Mouse (Mus musculus) limb, embryonic 13.5 days (tissue): ENCODE results near the gene Hoxa2. TPM values are rescaled to one million over a fixed set of nuclear protein-coding genes. Genes with fewer than 3 reads are reported as not detected.

ENCODE experiments used
- ATAC-seq: fragments of 200-750 bp; cut with Nextera tagmentation; 2 replicates; pipeline ENCODE4 v1.8.0; 2017; ENCODE audit warnings: low read depth, moderate number of reproducible peaks, moderate TSS enrichment; ENCODE audit not compliant: low FRiP score
- H3K27ac ChIP-seq: fragments of 300-500 bp; sonication (generic); 2 replicates; pipeline ENCODE4 v1.5.1; 2015; ENCODE audit warnings: inconsistent platforms, mild to moderate bottlenecking, moderate library complexity
- H3K27me3 ChIP-seq: fragments of 300-500 bp; sonication (generic); 2 replicates; pipeline ENCODE4 v1.6.1; 2015; ENCODE audit warnings: mild to moderate bottlenecking, inconsistent platforms
- H3K36me3 ChIP-seq: fragments of 300-500 bp; sonication (generic); 2 replicates; pipeline ENCODE4 v1.6.1; 2015; ENCODE audit warnings: inconsistent platforms, mild to moderate bottlenecking, moderate library complexity
- H3K4me1 ChIP-seq: fragments of 300-500 bp; sonication (generic); 2 replicates; pipeline ENCODE4 v1.6.1; 2015; ENCODE audit warnings: inconsistent platforms
- H3K4me2 ChIP-seq: fragments of 300-500 bp; sonication (generic); replicated peaks from 2 replicates; pipeline ENCODE4 v1.6.1; 2015; ENCODE audit warnings: inconsistent platforms, mild to moderate bottlenecking, moderate library complexity
- H3K4me3 ChIP-seq: fragments of 300-500 bp; sonication (generic); 2 replicates; pipeline ENCODE4 v1.5.1; 2015; ENCODE audit warnings: moderate library complexity, mild to moderate bottlenecking, inconsistent platforms
- H3K9ac ChIP-seq: fragments of 300-500 bp; sonication (generic); 2 replicates; pipeline ENCODE4 v1.6.1; 2015; ENCODE audit warnings: mild to moderate bottlenecking, inconsistent platforms
- H3K9me3 ChIP-seq: fragments of 300-500 bp; sonication (generic); 2 replicates; pipeline ENCODE4 v1.6.1; 2016; ENCODE audit warnings: inconsistent platforms
- WGBS: fragments of 180-500 bp; shearing (Covaris S2); methylation state at CpG from one replicate; pipeline ENCODE4 v1.1.7; 2015; 5-methylcytosine and 5-hydroxymethylcytosine counted together
- polyA plus RNA-seq: library from polyadenylated mRNA; unstranded; fragments of >200 nt; fragmentation: Nextera tagmentation; extraction: Ambion mirVana; gene quantifications from 2 replicates; pipeline ENCODE4 v1.2.1, GENCODE M21; 2015

The Hoxa2 gene
- polyA plus RNA-seq, 1 experiment from 2014 or later, result 1.5 TPM

DNA sequence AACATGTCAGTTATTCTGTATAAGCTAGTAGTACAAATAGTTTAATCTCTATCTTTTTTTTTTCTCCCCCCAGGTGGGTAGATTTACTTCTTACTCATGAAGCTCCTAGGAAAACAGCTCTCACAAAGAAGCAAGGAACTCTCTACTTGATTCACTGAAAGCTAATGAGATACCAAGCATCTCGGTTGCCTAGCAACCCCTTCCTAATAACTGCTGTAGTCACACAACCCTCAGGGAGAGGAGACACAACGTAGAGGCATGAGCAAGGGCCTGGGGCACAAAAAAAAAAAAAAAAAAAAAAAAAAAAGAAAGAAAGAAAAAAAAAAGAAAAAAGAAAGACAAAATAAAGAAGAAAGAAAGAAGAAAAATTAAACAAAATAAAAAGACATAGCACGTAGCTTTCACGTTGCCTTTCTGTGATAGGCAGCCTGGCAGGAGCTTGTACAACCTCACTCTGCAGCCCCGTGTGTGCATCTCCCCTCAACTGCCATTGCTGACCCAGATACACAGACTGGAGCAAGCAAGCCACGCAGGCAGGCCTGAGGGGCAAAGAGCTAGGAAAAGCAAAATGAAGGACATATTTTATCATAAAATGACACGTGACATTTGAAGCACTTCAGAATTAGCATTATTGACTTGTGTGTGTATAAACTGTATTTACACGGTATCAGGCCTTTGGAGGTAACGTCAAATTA is 26.6 kb downstream of the Hoxa2 start:
- H3K27ac ChIP-seq, result no peak overlapping the region
- no peak for ATAC-seq
- H3K27me3 ChIP-seq, result 0 out of 2 replicates have a peak, but pooled peaks cover 6% of the 10 kb centered on the region
- no peaks in the 10 kb centered on the region for H3K9me3 ChIP-seq
- WGBS, result 62% methylated on average over 9 of the region's 9 CpGs
- H3K36me3 ChIP-seq, result no peaks in the 10 kb centered on the region
- H3K4me2 ChIP-seq, result no peak overlapping the region
- H3K9ac ChIP-seq, result no peak overlapping the region
- peaks cover 8% of the 10 kb centered on the region for H3K4me1 ChIP-seq
- H3K4me3 ChIP-seq, result no peak overlapping the region

DNA sequence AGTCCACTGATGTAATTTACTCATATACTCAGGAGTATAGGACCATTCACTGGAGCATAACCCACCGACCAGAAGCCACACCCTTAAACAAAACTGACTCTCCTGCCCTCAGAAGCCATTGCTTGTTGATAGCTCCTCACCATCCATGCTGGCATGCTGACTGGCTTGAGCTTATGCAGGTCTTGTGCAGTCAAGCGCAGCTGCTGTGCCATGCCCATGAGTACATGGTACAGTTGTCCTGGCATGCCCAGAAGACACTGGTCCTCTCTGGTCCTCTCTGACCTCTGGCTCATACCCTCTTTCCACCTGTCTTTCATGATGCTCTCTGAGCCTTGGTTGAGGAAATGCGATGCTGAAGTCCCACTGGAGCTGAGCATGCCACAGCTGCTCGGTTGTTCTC is 41.0 kb downstream of the Hoxa2 start:
- H3K4me2 ChIP-seq, result no peak overlapping the region
- ATAC-seq, result no peak
- peaks cover 3% of the 10 kb centered on the region; the same call in 1 of the 2 replicates for H3K4me1 ChIP-seq
- H3K36me3 ChIP-seq, result no peaks in the 10 kb centered on the region
- H3K27ac ChIP-seq, result no peak overlapping the region
- H3K9me3 ChIP-seq, result 0 out of 2 replicates have a peak, but pooled peaks cover 7% of the 10 kb centered on the region
- no peak overlapping the region for H3K4me3 ChIP-seq
- H3K27me3 ChIP-seq, result no peaks in the 10 kb centered on the region
- no peak overlapping the region for H3K9ac ChIP-seq
- 75% methylated on average over 4 of the region's 4 CpGs for WGBS

DNA sequence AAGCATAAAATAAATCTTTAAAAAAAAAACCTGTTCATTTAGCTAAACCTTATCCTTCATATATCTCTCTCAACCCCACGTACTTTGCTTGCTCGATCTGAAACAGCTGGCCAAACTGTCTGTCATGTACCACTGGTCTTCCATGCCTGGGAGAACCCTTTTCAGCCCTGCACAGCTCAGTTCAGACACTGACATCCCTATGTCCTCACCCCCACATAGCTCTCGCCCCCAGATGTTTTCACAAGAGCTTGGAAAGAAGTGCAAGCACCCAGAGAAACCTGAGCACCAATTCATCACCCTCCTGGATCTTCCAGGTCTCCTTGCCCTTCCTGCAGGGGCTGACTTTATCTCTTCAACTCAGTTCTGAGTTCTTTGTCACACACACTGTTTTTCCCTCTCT is 43.5 kb downstream of the Hoxa2 start:
- H3K27ac ChIP-seq, result no peak overlapping the region
- WGBS, result 57% methylated on average over 3 of the region's 3 CpGs
- no peaks in the 10 kb centered on the region for H3K9me3 ChIP-seq
- no peak overlapping the region for H3K4me3 ChIP-seq
- H3K4me1 ChIP-seq, result peaks cover 10% of the 10 kb centered on the region
- peaks cover 7% of the 10 kb centered on the region for H3K27me3 ChIP-seq
- H3K36me3 ChIP-seq, result no peaks in the 10 kb centered on the region
- ATAC-seq, result no peak
- H3K9ac ChIP-seq, result no peak overlapping the region
- H3K4me2 ChIP-seq, result no peak overlapping the region

DNA sequence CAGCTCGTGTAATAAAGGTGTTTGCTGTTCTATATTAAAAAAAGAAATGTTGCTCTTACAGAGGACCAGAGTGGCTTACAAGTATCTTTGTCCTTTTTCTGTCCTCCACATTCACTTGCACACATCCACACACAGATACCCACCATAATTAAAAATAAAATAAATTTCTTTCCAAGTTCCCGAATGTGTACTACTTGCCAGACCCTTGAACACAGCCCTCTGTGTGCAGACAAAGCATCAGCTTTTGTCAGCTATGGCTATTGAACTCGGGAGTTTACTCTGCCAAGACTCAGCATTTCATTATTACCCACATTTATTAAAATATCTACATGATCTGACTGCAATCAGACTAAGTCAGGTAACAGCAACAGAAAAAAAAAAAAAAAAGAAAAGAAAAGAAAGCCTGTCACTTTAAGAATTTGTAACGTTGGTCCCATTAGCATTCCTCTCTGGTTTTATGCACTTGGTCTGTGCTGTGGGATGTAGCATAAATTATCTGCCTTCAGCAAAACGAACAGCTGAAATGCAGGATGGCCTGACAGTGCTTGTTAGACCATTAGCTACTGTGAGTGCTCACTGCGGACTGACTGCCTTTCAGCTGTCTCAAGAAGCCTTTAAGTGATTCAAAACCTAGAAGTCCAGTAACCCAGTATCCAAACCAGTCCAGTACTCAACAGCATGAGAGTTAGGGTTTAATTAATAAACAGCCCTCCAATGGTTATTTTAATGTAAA is 45.6 kb downstream of the Hoxa2 start:
- 16% methylated on average over 6 of the region's 6 CpGs for WGBS

DNA sequence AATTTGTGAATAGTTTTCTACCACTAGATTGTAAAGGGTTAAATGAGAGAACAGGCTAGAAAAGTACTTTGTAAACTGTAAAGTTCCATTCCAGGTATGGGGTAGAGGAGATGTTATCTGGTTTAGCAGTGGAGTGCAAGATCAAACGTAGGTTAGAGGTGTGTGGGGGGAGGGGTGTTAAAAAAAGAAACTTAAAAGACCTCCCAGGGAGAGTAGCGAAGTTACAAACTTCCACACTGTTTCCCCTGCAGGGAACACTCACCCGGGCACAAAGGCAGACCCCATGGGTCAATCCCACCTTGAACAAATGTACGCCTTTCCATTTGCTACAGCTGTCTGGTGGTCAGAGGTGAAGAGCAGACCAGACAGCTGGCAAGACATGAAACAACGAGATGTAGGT is 48.7 kb downstream of the Hoxa2 start:
- Histone ChIP-seq H3K36me3 (no peaks in the 10 kb centered on the region), H3K27ac (no peak overlapping the region), H3K9ac (no peak overlapping the region), H3K4me2 (0 out of 2 replicates have a peak overlapping the region, but pooled peaks have one; percentile 9), H3K4me1 (peaks cover 20% of the 10 kb centered on the region), H3K27me3 (peaks cover 27% of the 10 kb centered on the region), H3K4me3 (no peak overlapping the region), H3K9me3 (no peaks in the 10 kb centered on the region)
- 6% methylated on average over 5 of the region's 5 CpGs for WGBS
- no peak for ATAC-seq

More for the DNA sequence above, 45.6 kb downstream of the Hoxa2 start:
- Histone ChIP-seq H3K27me3 (peaks cover 13% of the 10 kb centered on the region), H3K4me1 (peaks cover 20% of the 10 kb centered on the region), H3K36me3 (no peaks in the 10 kb centered on the region), H3K9me3 (no peaks in the 10 kb centered on the region), H3K9ac (no peak overlapping the region), H3K27ac (no peak overlapping the region), H3K4me2 (no peak overlapping the region), H3K4me3 (no peak overlapping the region)
- no peak for ATAC-seq

Other genes starting within 250 kb of the Hoxa2 start
- gene Skap2, start 152.3 kb downstream of the Hoxa2 start, polyA plus RNA-seq, result 14.2 and 14.8 TPM in 2 replicates
- gene Hoxa1, start 6.5 kb downstream of the Hoxa2 start, polyA plus RNA-seq, result 1.1 and 1.5 TPM in 2 replicates
- 0.66 and 0.71 TPM in 2 replicates for gene 5730596B20Rik, start 12.7 kb upstream of the Hoxa2 start, polyA plus RNA-seq
- 0.52 and 0.96 TPM in 2 replicates for gene Hoxa4, start 26.9 kb upstream of the Hoxa2 start, polyA plus RNA-seq
- 4.8 and 5.3 TPM in 2 replicates for gene Hoxa5, start 39.8 kb upstream of the Hoxa2 start, polyA plus RNA-seq
- 0.97 and 1.2 TPM in 2 replicates for gene Hoxa6, start 43.9 kb upstream of the Hoxa2 start, polyA plus RNA-seq
- gene Hoxa3, start 48.5 kb upstream of the Hoxa2 start, polyA plus RNA-seq, result 5.9 and 6.3 TPM in 2 replicates
- gene Gm28308, start 48.5 kb upstream of the Hoxa2 start, polyA plus RNA-seq, result 0.29 TPM in 1 of 2 replicates, not detected in the other
- gene Hoxa7, start 57.0 kb upstream of the Hoxa2 start, polyA plus RNA-seq, result 11.8 and 13.1 TPM in 2 replicates
- gene Hoxa9, start 66.3 kb upstream of the Hoxa2 start, polyA plus RNA-seq, result 58.3 and 63.5 TPM in 2 replicates
- gene Hoxa10, start 76.0 kb upstream of the Hoxa2 start, polyA plus RNA-seq, result 191 and 207 TPM in 2 replicates
- 44.5 and 55.0 TPM in 2 replicates for gene Hoxa11, start 81.0 kb upstream of the Hoxa2 start, polyA plus RNA-seq
- gene Hoxa13, start 96.0 kb upstream of the Hoxa2 start, polyA plus RNA-seq, result 24.5 and 27.7 TPM in 2 replicates
- 0.89 and 1.4 TPM in 2 replicates for gene Evx1, start 148.7 kb upstream of the Hoxa2 start, polyA plus RNA-seq